Mouse (Mus musculus) kidney, postnatal 0 days (tissue): ENCODE measurements around the gene Hdac10. TPM values are rescaled to one million over a fixed set of nuclear protein-coding genes. Genes with fewer than 3 reads are reported as not detected.

ENCODE experiments used
- ATAC-seq: fragments of 200-750 bp; cut with Nextera tagmentation; replicated peaks from 2 replicates; pipeline ENCODE4 v1.8.0; 2017; ENCODE audit warnings: low read depth, moderate number of reproducible peaks, moderate TSS enrichment, moderate library complexity; ENCODE audit not compliant: low FRiP score
- DNase-seq: peaks from one replicate; pipeline ENCODE4 v3.0.0-alpha.2; 2016; ENCODE audit warnings: low spot score
- H3K27ac ChIP-seq: fragments of 300-500 bp; sonication (generic); 2 replicates; pipeline ENCODE4 v1.5.1; 2014; ENCODE audit warnings: mild to moderate bottlenecking
- H3K27me3 ChIP-seq: fragments of 300-500 bp; sonication (generic); 2 replicates; pipeline ENCODE4 v1.6.1; 2014; ENCODE audit warnings: low read length, mixed read lengths; ENCODE audit not compliant: insufficient read depth
- H3K36me3 ChIP-seq: fragments of 300-500 bp; sonication (generic); 2 replicates; pipeline ENCODE4 v1.6.1; 2014; ENCODE audit warnings: low read length, mixed read lengths; ENCODE audit not compliant: insufficient read depth
- H3K4me1 ChIP-seq: fragments of 300-500 bp; sonication (generic); replicated peaks from 2 replicates; pipeline ENCODE4 v1.6.1; 2014; ENCODE audit warnings: antibody characterized with exemption, low read length, mixed read lengths; ENCODE audit not compliant: insufficient read depth
- H3K4me2 ChIP-seq: fragments of 300-500 bp; sonication (generic); 2 replicates; pipeline ENCODE4 v1.6.1; 2014; ENCODE audit warnings: mild to moderate bottlenecking, low read length, moderate library complexity, mixed read lengths
- H3K4me3 ChIP-seq: fragments of 300-500 bp; sonication (generic); replicated peaks from 2 replicates; pipeline ENCODE4 v1.5.1; 2014; ENCODE audit warnings: low read depth, low read length
- H3K9ac ChIP-seq: fragments of 300-500 bp; sonication (generic); 2 replicates; pipeline ENCODE4 v1.6.1; 2014; ENCODE audit warnings: low read depth, low read length
- H3K9me3 ChIP-seq: fragments of 300-500 bp; sonication (generic); replicated peaks from 2 replicates; pipeline ENCODE4 v1.6.1; 2016; ENCODE audit warnings: low read length, inconsistent platforms, mixed read lengths
- CTCF ChIP-seq: IDR thresholded peaks from 2 replicates; pipeline ENCODE4 v1.5.1; 2016; ENCODE audit warnings: antibody characterized with exemption, low read depth, mild to moderate bottlenecking, moderate library complexity
- whole genome bisulfite sequencing: fragments of 180-500 bp; shearing (Covaris S2); extraction: QIAGEN DNeasy Blood & Tissue Kit; methylation state at CpG from one replicate; pipeline ENCODE4 v1.1.7; 2014; 5-methylcytosine and 5-hydroxymethylcytosine counted together
- polyA plus RNA-seq: library from polyadenylated mRNA; unstranded; fragments of >200 nt; fragmentation: Nextera tagmentation; extraction: Ambion mirVana; gene quantifications from 2 replicates; pipeline ENCODE4 v1.2.1, GENCODE M21; 2015

Gene Hdac10
- polyA plus RNA-seq, 1 experiment from 2014 or later, result 13.2 TPM

- ATAC-seq, result peak; percentile 86
- 0% methylated on average over 47 of the region's 47 CpGs for WGBS
Observed at GRCm38 (mm10) chr15:89122649-89123366, 5.7 kb downstream of the Hdac10 start, which contains the start of gene Tubgcp6. TSS of gene Tubgcp6 (minus strand) at chr15:89123112.

GRCm38 (mm10) chr15:89118007-89118406 is 10.5 kb downstream of the Hdac10 start:
- Histone ChIP-seq H3K9ac (no peak overlapping the region), H3K36me3 (peaks cover 20% of the 10 kb centered on the region), H3K4me3 (no peak overlapping the region), H3K9me3 (no peaks in the 10 kb centered on the region), H3K4me1 (peaks cover 14% of the 10 kb centered on the region), H3K27me3 (no peaks in the 10 kb centered on the region), H3K27ac (no peak overlapping the region), H3K4me2 (no peak overlapping the region)
- TF ChIP-seq CTCF, result peak; percentile 60
- no peak for ATAC-seq
- no peak for DNase-seq

More at GRCm38 (mm10) chr15:89122649-89123366, 5.7 kb downstream of the Hdac10 start, which contains the start of gene Tubgcp6:
- no peak for TF ChIP-seq CTCF
- no peaks in the 10 kb centered on the region for H3K9me3 ChIP-seq
- H3K4me3 ChIP-seq, result peak within 1 kb of the TSS; percentile 79
- peaks cover 24% of the 10 kb centered on the region for H3K4me1 ChIP-seq
- H3K27ac ChIP-seq, result peak within 1 kb of the TSS; percentile 78
- H3K27me3 ChIP-seq, result no peaks in the 10 kb centered on the region
- DNase-seq, result peak; percentile 93
- H3K4me2 ChIP-seq, result peak within 1 kb of the TSS; percentile 71
- peak within 1 kb of the TSS; percentile 79 for H3K9ac ChIP-seq
- H3K36me3 ChIP-seq, result peaks cover 3% of the 10 kb centered on the region; the same call in 1 of the 2 replicates

GRCm38 (mm10) chr15:89110147-89110546 is 18.4 kb downstream of the Hdac10 start:
- TF ChIP-seq CTCF, result no peak
- Histone ChIP-seq H3K36me3 (peaks cover 67% of the 10 kb centered on the region), H3K4me3 (no peak overlapping the region), H3K4me1 (no peaks in the 10 kb centered on the region), H3K4me2 (no peak overlapping the region), H3K9ac (no peak overlapping the region), H3K27me3 (no peaks in the 10 kb centered on the region), H3K27ac (no peak overlapping the region), H3K9me3 (no peaks in the 10 kb centered on the region)
- no peak for DNase-seq
- ATAC-seq, result no peak
- WGBS, result 86% methylated on average over 9 of the region's 9 CpGs

GRCm38 (mm10) chr15:89106976-89107375 is 21.5 kb downstream of the Hdac10 start:
- H3K36me3 ChIP-seq, result peaks cover 78% of the 10 kb centered on the region

GRCm38 (mm10) chr15:89106073-89106472 is 22.4 kb downstream of the Hdac10 start:
- 87% methylated on average over 13 of the region's 13 CpGs for WGBS
- ATAC-seq (no peak), DNase-seq (no peak)
- Histone ChIP-seq H3K27me3 (no peaks in the 10 kb centered on the region), H3K4me3 (no peak overlapping the region), H3K4me1 (no peaks in the 10 kb centered on the region), H3K9ac (no peak overlapping the region), H3K9me3 (no peaks in the 10 kb centered on the region), H3K4me2 (no peak overlapping the region), H3K27ac (no peak overlapping the region), H3K36me3 (peaks cover 79% of the 10 kb centered on the region)
- TF ChIP-seq CTCF, result no peak

More at GRCm38 (mm10) chr15:89106976-89107375, 21.5 kb downstream of the Hdac10 start:
- Histone ChIP-seq H3K4me3 (no peak overlapping the region), H3K27me3 (no peaks in the 10 kb centered on the region), H3K27ac (no peak overlapping the region), H3K9ac (no peak overlapping the region), H3K9me3 (no peaks in the 10 kb centered on the region), H3K4me2 (no peak overlapping the region), H3K4me1 (no peaks in the 10 kb centered on the region)
- ATAC-seq (no peak), DNase-seq (no peak)
- TF ChIP-seq CTCF, result no peak
- 87% methylated on average over 1 of the region's 1 CpGs for WGBS

- H3K27ac ChIP-seq, result no peak overlapping the region
- TF ChIP-seq CTCF, result no peak
- WGBS, result 97% methylated on average over 8 of the region's 8 CpGs
Observed at GRCm38 (mm10) chr15:89104425-89104824, 24.1 kb downstream of the Hdac10 start.

More at GRCm38 (mm10) chr15:89104425-89104824, 24.1 kb downstream of the Hdac10 start:
- no peaks in the 10 kb centered on the region for H3K27me3 ChIP-seq
- H3K4me3 ChIP-seq, result no peak overlapping the region
- H3K9ac ChIP-seq, result no peak overlapping the region
- no peaks in the 10 kb centered on the region for H3K9me3 ChIP-seq
- no peak for ATAC-seq
- H3K4me2 ChIP-seq, result no peak overlapping the region
- peaks cover 79% of the 10 kb centered on the region for H3K36me3 ChIP-seq
- DNase-seq, result no peak
- H3K4me1 ChIP-seq, result no peaks in the 10 kb centered on the region
